Mouse (Mus musculus): Measurements from ENCODE around the gene Gm9125. TPM values are rescaled to one million over a fixed set of nuclear protein-coding genes. Genes with fewer than 3 reads are reported as not detected.
"Not testable (repeated sequence)": the region's sequence is repeated elsewhere in the genome, so short reads cannot be mapped to it uniquely, and the experiment has no call there.

Gm9125 gene
- not detected for total RNA-seq (2021)
- long read RNA-seq, experiment 1, result 0 reads
- long read RNA-seq, experiment 2, result 0 reads

DNA sequence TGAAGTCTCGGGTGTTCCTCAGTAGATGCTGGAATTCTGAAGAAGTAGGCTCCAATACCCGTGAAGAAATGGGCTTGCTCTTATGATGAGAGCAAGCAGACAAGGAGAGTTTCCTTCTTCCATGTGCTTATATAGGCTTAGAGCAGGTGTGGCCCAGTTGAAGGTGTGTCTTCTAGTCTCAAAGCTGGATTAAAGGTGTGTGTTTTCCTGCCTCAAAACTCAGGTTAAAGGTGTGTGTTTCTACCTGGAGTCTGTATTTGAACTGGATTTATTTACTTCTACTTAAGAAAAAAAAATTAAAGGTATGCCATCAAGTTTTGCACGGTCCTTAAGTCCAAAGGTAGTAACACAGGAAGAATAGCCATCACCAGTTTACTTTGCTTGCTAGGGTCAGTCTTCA is at the start of gene Gm9125:
Gene Gm9125 (minus strand): TSS at position 101 of the 400 bp plus-strand sequence.
- intact Hi-C loops (cut with DNase I); DNase-seq (ENCODE audit: low spot score in 2 of 2): not testable (repeated sequence)

DNA sequence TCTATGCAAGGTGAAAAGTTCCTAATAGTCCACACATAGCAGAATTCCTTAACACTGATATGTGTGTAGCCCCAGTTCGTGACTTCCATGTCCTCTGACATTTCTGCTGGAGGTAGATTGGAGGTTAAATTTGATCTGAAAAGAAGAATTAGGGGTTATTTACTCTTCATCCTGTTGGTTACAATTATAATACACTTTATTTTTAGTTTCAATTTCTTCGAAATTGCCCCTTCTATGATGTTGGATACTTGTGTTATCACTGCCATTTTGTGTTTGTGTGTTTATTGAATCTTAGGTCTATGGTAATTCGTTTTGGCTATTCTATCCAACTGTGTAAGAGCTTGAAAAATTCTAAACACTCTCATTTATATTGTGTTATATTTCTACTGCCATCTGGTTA is 17.9 kb upstream of the Gm9125 start, which contains the start of gene Gm10697:
Gene Gm10697 (minus strand): TSS at position 101 of the 400 bp plus-strand sequence.
- DNase-seq (ENCODE audit: low spot score in 2 of 2); intact Hi-C loops (cut with DNase I): not testable (repeated sequence)

GRCm38 (mm10) chr3:94049566-94050121 is 5.0 kb downstream of the Gm9125 start:
- DNase-seq (ENCODE audit: low spot score in 2 of 2); intact Hi-C loops (cut with DNase I): not testable (repeated sequence)

- intact Hi-C loops (cut with DNase I); DNase-seq (ENCODE audit: low spot score in 2 of 2): not testable (repeated sequence)
Measured at GRCm38 (mm10) chr3:94038241-94038640, 16.4 kb downstream of the Gm9125 start.

DNA sequence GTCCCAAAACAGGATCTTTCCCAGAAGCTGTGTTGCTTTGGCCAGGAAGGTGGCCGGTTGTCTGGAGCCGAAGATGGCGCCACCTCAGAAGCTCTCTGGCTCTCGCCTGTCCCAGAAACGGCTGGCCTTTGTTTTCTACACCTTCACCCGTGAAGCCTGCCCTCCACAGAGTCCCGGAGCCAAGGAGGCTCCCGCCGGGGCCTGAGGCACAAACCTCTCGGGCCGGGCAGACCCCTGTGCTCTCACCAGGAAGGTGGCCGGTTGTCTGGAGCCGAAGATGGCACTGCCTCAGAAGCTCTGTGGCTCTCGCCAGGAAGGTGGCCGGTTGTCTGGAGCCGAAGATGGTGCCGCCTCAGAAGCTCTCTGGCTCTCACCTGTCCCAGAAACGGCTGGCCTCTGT is 20.3 kb downstream of the Gm9125 start:
- DNase-seq (ENCODE audit: low spot score in 2 of 2); intact Hi-C loops (cut with DNase I): not testable (repeated sequence)

Other genes with a start within 250 kb of the Gm9125 start
- not detected for gene Tdpoz3, start 228.9 kb downstream of the Gm9125 start, total RNA-seq (2021)
- gene Gm9117, start 111.3 kb downstream of the Gm9125 start, total RNA-seq (2021), result not detected
- gene Tdpoz5, start 93.6 kb downstream of the Gm9125 start, total RNA-seq (2021), result not detected
- not detected for gene Gm10697, start 17.8 kb upstream of the Gm9125 start, total RNA-seq (2021)
- gene Gm10696, start 123.3 kb upstream of the Gm9125 start, total RNA-seq (2021), result not detected
- not detected for gene Gm5286, start 141.8 kb upstream of the Gm9125 start, total RNA-seq (2021)
- gene Gm4778, start 209.2 kb upstream of the Gm9125 start, total RNA-seq (2021), result not detected

All from left cerebral cortex, postnatal 14 days (tissue).